Mouse (Mus musculus): ENCODE results near the gene Gns.
"Not testable (repeated sequence)": the region's sequence is repeated elsewhere in the genome, so short reads cannot be mapped to it uniquely, and the experiment has no call there.

Gns gene

GRCm38 (mm10) chr10:121364801-121365564 lies at the start of gene Gns:
Gene Gns, plus strand, starts transcription at chr10:121365090.
- peak; percentile 66 for DNase-seq (ENCODE audit: low spot score)

GRCm38 (mm10) chr10:121315321-121316283 lies 49.3 kb upstream of the Gns start:
- DNase-seq (ENCODE audit: low spot score), result no peak

- DNase-seq (ENCODE audit: low spot score), result no peak
These were observed 48.5 kb upstream of the Gns start for GRCm38 (mm10) chr10:121316361-121316760.

GRCm38 (mm10) chr10:121318397-121318950 lies 46.4 kb upstream of the Gns start:
- DNase-seq (ENCODE audit: low spot score), result no peak

- DNase-seq (ENCODE audit: low spot score), result no peak
These were observed 41.4 kb upstream of the Gns start for GRCm38 (mm10) chr10:121323493-121323892.

GRCm38 (mm10) chr10:121326167-121326566 lies 38.7 kb upstream of the Gns start:
- DNase-seq (ENCODE audit: low spot score), result no peak

GRCm38 (mm10) chr10:121329586-121329985 lies 35.3 kb upstream of the Gns start:
- DNase-seq (ENCODE audit: low spot score), result no peak

GRCm38 (mm10) chr10:121330940-121331339 lies 34.0 kb upstream of the Gns start:
- no peak for DNase-seq (ENCODE audit: low spot score)

- DNase-seq (ENCODE audit: low spot score), result peak; percentile 30
These were observed 30.3 kb upstream of the Gns start for GRCm38 (mm10) chr10:121334576-121334975.

GRCm38 (mm10) chr10:121336536-121336935 lies 28.4 kb upstream of the Gns start:
- DNase-seq (ENCODE audit: low spot score), result not testable (repeated sequence)

- no peak for DNase-seq (ENCODE audit: low spot score)
These were observed 23.9 kb upstream of the Gns start for GRCm38 (mm10) chr10:121340754-121341593.

GRCm38 (mm10) chr10:121342260-121342659 lies 22.6 kb upstream of the Gns start:
- DNase-seq (ENCODE audit: low spot score), result no peak

GRCm38 (mm10) chr10:121343867-121344266 lies 21.0 kb upstream of the Gns start:
- DNase-seq (ENCODE audit: low spot score), result no peak

GRCm38 (mm10) chr10:121349244-121349643 lies 15.6 kb upstream of the Gns start:
- DNase-seq (ENCODE audit: low spot score), result no peak

GRCm38 (mm10) chr10:121350357-121351065 lies 14.4 kb upstream of the Gns start:
- no peak for DNase-seq (ENCODE audit: low spot score)

- no peak for DNase-seq (ENCODE audit: low spot score)
These were observed 13.8 kb upstream of the Gns start, which contains the start of gene Tbc1d30 for GRCm38 (mm10) chr10:121351066-121351581. Gene Tbc1d30, minus strand, starts transcription at chr10:121351278.

GRCm38 (mm10) chr10:121351692-121352290 lies 13.1 kb upstream of the Gns start:
- DNase-seq (ENCODE audit: low spot score), result no peak

GRCm38 (mm10) chr10:121360358-121360757 lies 4.5 kb upstream of the Gns start:
- DNase-seq (ENCODE audit: low spot score), result no peak

- no peak for DNase-seq (ENCODE audit: low spot score)
These were observed 1.7 kb upstream of the Gns start for GRCm38 (mm10) chr10:121363201-121363600.

GRCm38 (mm10) chr10:121364306-121364705 lies 584 bp upstream of the Gns start:
- DNase-seq (ENCODE audit: low spot score), result no peak
